Mouse (Mus musculus) embryonic facial prominence, embryonic 14.5 days (tissue): ENCODE data around the gene Nes. TPM values are rescaled to one million over a fixed set of nuclear protein-coding genes. Genes with fewer than 3 reads are reported as not detected.

Source experiments
- ATAC-seq: fragments of 200-750 bp; cut with Nextera tagmentation; 2 replicates; pipeline ENCODE4 v1.8.0; 2017; ENCODE audit warnings: low read depth, moderate number of reproducible peaks, moderate TSS enrichment
- DNase-seq: peaks from one replicate; pipeline ENCODE4 v3.0.0-alpha.2; 2015; ENCODE audit warnings: low spot score
- H3K27ac ChIP-seq: fragments of 300-500 bp; sonication (generic); replicated peaks from 2 replicates; pipeline ENCODE4 v1.5.1; 2014; ENCODE audit warnings: low read depth, mild to moderate bottlenecking, low read length, moderate library complexity
- H3K27me3 ChIP-seq: fragments of 300-500 bp; sonication (generic); replicated peaks from 2 replicates; pipeline ENCODE4 v1.6.1; 2014; ENCODE audit warnings: low read length; ENCODE audit not compliant: control insufficient read depth, insufficient read depth
- H3K36me3 ChIP-seq: fragments of 300-500 bp; sonication (generic); 2 replicates; pipeline ENCODE4 v1.6.1; 2014; ENCODE audit warnings: low read length, mixed read lengths; ENCODE audit not compliant: control insufficient read depth, insufficient read depth
- H3K4me1 ChIP-seq: fragments of 300-500 bp; sonication (generic); 2 replicates; pipeline ENCODE4 v1.6.1; 2014; ENCODE audit warnings: antibody characterized with exemption, low read length; ENCODE audit not compliant: control insufficient read depth, insufficient read depth
- H3K4me2 ChIP-seq: fragments of 300-500 bp; sonication (generic); 2 replicates; pipeline ENCODE4 v1.6.1; 2014; ENCODE audit warnings: low read depth, mild to moderate bottlenecking, low read length, moderate library complexity, mixed read lengths
- H3K4me3 ChIP-seq: fragments of 300-500 bp; sonication (generic); 2 replicates; pipeline ENCODE4 v1.5.1; 2014; ENCODE audit warnings: low read depth, mild to moderate bottlenecking, low read length
- H3K9ac ChIP-seq: fragments of 300-500 bp; sonication (generic); 2 replicates; pipeline ENCODE4 v1.6.1; 2014; ENCODE audit warnings: low read depth, mild to moderate bottlenecking, low read length, moderate library complexity, mixed read lengths
- H3K9me3 ChIP-seq: fragments of 300-500 bp; sonication (generic); 2 replicates; pipeline ENCODE4 v1.6.1; 2016; ENCODE audit warnings: low read length; ENCODE audit not compliant: control insufficient read depth
- WGBS: fragments of 180-500 bp; shearing (Covaris S2); extraction: QIAGEN DNeasy Blood & Tissue Kit; methylation state at CpG from one replicate; pipeline ENCODE4 v1.1.7; 2014; 5-methylcytosine and 5-hydroxymethylcytosine counted together
- polyA plus RNA-seq: library from polyadenylated mRNA; unstranded; fragments of >200 nt; fragmentation: Nextera tagmentation; extraction: Ambion mirVana; gene quantifications from 2 replicates; pipeline ENCODE4 v1.2.1, GENCODE M21; 2014

Nes gene
- polyA plus RNA-seq, 1 experiment from 2014 or later, result 40.5 TPM

GRCm38 (mm10) chr3:87935776-87936175, 35.1 kb upstream of the Nes start:
- no peak overlapping the region for H3K9ac ChIP-seq
- H3K4me3 ChIP-seq, result no peak overlapping the region
- H3K36me3 ChIP-seq, result peaks cover 73% of the 10 kb centered on the region
- no peaks in the 10 kb centered on the region for H3K27me3 ChIP-seq
- no peak overlapping the region for H3K27ac ChIP-seq
- no peak overlapping the region for H3K4me2 ChIP-seq
- peaks cover 6% of the 10 kb centered on the region; the same call in 1 of the 2 replicates for H3K4me1 ChIP-seq
- 94% methylated on average over 2 of the region's 2 CpGs for WGBS
- H3K9me3 ChIP-seq, result no peaks in the 10 kb centered on the region
- ATAC-seq (peak; percentile 79), DNase-seq (peak; percentile 91)

- Histone ChIP-seq H3K9me3 (no peaks in the 10 kb centered on the region), H3K27me3 (no peaks in the 10 kb centered on the region), H3K9ac (no peak overlapping the region), H3K36me3 (peaks cover 68% of the 10 kb centered on the region), H3K4me3 (no peak overlapping the region), H3K4me1 (peaks cover 11% of the 10 kb centered on the region), H3K27ac (no peak overlapping the region), H3K4me2 (no peak overlapping the region)
- 66% methylated on average over 5 of the region's 5 CpGs for WGBS
- ATAC-seq, result no peak
- no peak for DNase-seq
Measured at GRCm38 (mm10) chr3:87940611-87941010, 30.3 kb upstream of the Nes start.

DNA sequence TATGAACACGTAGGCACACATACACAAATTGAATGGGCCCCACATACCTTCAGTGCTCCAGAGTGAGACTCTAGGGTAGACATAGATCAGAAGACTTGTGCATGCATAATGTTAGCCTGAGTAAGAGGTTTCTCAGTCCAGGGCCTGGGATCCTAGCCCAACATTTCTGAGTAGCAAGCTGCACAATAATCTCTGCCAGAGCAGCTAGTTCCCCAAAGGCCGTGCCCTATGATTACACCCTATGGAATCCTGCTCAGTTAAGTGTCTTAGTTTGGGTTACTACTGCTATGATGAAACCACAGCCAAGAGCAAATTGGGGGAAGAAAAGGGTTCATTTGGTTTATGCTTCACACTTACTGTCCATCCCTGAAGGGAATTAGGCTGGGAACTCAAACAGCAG, 28.4 kb upstream of the Nes start:
- DNase-seq (no peak), ATAC-seq (no peak)
- no peak overlapping the region for H3K4me3 ChIP-seq
- no peaks in the 10 kb centered on the region for H3K9me3 ChIP-seq
- H3K4me2 ChIP-seq, result no peak overlapping the region
- WGBS, result 94% methylated on average over 2 of the region's 2 CpGs
- peaks cover 29% of the 10 kb centered on the region for H3K4me1 ChIP-seq
- no peak overlapping the region for H3K9ac ChIP-seq
- H3K27ac ChIP-seq, result no peak overlapping the region
- no peaks in the 10 kb centered on the region for H3K27me3 ChIP-seq
- H3K36me3 ChIP-seq, result peaks cover 52% of the 10 kb centered on the region

- no peak overlapping the region for H3K27ac ChIP-seq
Measured at GRCm38 (mm10) chr3:87943586-87943985, 27.3 kb upstream of the Nes start.

DNA sequence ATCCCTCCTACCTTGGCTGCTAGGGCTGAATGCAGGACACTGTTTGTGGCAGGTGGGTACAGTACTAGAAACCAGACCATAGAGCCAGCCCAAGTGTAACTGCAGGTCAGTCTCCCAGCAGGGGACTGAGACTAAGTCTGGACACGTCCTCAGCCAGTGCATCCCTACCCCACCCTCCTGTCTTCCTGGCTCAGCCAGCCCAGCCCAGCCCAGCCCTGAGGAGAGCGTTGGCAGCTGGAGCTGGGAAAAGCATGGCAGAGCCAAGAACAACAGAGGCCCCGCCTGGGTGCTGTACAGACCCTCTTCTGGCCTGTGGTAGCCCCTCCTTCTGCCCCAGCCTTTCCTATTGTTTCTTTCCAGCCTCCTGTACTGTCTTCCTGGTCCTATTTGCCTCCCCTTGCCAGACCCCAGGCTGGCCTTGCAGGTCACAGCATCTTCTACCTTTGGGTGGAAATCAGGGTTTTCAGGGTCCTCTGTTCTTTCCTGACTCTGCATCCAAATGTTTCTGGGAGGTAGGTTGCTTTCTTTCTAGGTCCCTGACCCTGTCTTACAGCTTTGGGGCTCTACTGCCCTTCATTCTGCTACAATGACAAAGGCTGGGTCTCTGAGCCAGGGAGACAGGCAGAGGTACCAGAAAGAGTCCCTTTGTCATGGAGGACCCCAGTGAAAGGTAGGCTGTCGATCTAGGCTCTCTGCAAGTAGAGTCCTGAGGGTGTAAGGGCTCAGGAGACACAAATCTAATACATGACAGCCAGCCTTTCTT, 25.9 kb upstream of the Nes start:
- H3K4me1 ChIP-seq, result peaks cover 43% of the 10 kb centered on the region
- DNase-seq (peak; percentile 83), ATAC-seq (peak; percentile 55)
- H3K27ac ChIP-seq, result peak overlapping the region; percentile 96
- H3K9me3 ChIP-seq, result no peaks in the 10 kb centered on the region
- H3K27me3 ChIP-seq, result no peaks in the 10 kb centered on the region
- H3K36me3 ChIP-seq, result peaks cover 27% of the 10 kb centered on the region
- 6% methylated on average over 4 of the region's 4 CpGs for WGBS
- peak overlapping the region; percentile 16; the same call in 1 of the 2 replicates for H3K4me2 ChIP-seq
- H3K4me3 ChIP-seq, result no peak overlapping the region
- H3K9ac ChIP-seq, result 0 out of 2 replicates have a peak overlapping the region, but pooled peaks have one; percentile 32

More at GRCm38 (mm10) chr3:87943586-87943985, 27.3 kb upstream of the Nes start:
- Histone ChIP-seq H3K4me1 (peaks cover 40% of the 10 kb centered on the region), H3K9me3 (no peaks in the 10 kb centered on the region), H3K4me2 (no peak overlapping the region), H3K27me3 (no peaks in the 10 kb centered on the region), H3K36me3 (peaks cover 41% of the 10 kb centered on the region), H3K4me3 (no peak overlapping the region), H3K9ac (no peak overlapping the region)
- 78% methylated on average over 7 of the region's 7 CpGs for WGBS
- DNase-seq, result no peak
- ATAC-seq, result no peak

- no peak overlapping the region for H3K4me3 ChIP-seq
- peak overlapping the region; percentile 2; the same call in 1 of the 2 replicates for H3K9ac ChIP-seq
- ATAC-seq (no peak), DNase-seq (peak; percentile 68)
- H3K27me3 ChIP-seq, result no peaks in the 10 kb centered on the region
- peaks cover 17% of the 10 kb centered on the region for H3K36me3 ChIP-seq
- H3K27ac ChIP-seq, result peak overlapping the region; percentile 96
- H3K4me1 ChIP-seq, result peaks cover 49% of the 10 kb centered on the region
- 15% methylated on average over 12 of the region's 12 CpGs for WGBS
- no peaks in the 10 kb centered on the region for H3K9me3 ChIP-seq
- H3K4me2 ChIP-seq, result peak overlapping the region; percentile 77
Measured at GRCm38 (mm10) chr3:87945781-87946540, 24.9 kb upstream of the Nes start.

DNA sequence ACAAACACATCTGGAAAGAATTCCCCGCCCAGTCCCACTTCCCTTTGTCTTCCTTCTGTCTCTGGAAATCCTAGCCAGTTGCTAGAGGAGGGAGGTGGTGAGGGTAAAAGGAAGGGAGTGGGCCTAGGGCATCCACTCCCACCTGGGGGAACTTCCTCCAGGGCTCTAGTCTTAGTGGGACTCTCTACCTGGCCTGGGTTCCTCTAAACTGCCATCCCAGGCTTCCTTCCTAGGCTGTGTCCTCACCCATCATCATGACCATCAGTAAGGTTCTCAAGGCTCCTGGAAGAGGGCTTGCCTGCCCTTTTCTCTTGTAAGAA, 24.4 kb upstream of the Nes start:
- 22% methylated on average over 1 of the region's 1 CpGs for WGBS
- no peaks in the 10 kb centered on the region for H3K27me3 ChIP-seq
- H3K4me2 ChIP-seq, result peak overlapping the region; percentile 77
- peak overlapping the region; percentile 96 for H3K27ac ChIP-seq
- peaks cover 54% of the 10 kb centered on the region for H3K4me1 ChIP-seq
- H3K9ac ChIP-seq, result peak overlapping the region; percentile 2; the same call in 1 of the 2 replicates
- no peak for ATAC-seq
- peaks cover 12% of the 10 kb centered on the region; the same call in 1 of the 2 replicates for H3K36me3 ChIP-seq
- H3K4me3 ChIP-seq, result no peak overlapping the region
- no peak for DNase-seq
- H3K9me3 ChIP-seq, result no peaks in the 10 kb centered on the region

DNA sequence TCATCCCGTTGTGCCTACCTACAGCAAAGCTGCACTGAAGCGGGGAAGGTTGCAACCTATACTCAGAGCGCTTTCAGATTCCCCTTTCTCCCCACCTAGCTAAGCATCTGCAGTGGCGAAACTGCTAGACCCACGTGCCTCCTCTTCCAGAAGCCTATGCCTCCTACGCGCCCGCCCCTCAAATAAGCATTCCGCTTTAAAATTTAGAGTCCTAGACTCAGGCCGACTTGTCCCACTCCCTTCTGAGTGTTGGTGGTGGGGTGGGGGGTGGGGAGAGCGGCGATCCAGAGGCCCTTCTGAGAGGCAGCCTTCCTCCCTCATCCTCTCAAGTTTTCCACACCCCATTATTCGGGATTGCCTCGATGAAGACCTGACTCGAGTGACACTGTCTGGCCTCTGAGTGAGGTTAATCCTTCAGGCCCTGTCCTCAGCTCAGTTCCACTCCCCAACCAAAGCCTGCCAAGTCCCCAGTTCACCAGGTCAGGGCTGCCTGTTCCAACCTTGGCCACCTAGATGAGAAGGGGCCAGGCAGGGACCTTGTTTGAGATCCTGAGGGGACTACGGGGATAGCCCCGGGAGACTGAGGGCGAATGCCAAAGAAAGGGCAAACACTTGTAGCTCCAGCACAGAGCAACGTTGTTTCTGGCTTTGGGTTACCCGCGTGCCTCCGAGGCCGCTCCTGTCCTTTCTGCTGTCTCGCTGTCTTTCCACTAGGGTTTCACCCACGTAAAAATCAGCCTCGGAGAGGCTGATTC, 23.6 kb upstream of the Nes start:
- Histone ChIP-seq H3K4me2 (peak overlapping the region; percentile 77), H3K27ac (peak overlapping the region; percentile 96), H3K36me3 (peaks cover 5% of the 10 kb centered on the region; the same call in 1 of the 2 replicates), H3K4me1 (peaks cover 62% of the 10 kb centered on the region), H3K9ac (peak overlapping the region; percentile 70), H3K4me3 (peak overlapping the region; percentile 53), H3K27me3 (no peaks in the 10 kb centered on the region), H3K9me3 (no peaks in the 10 kb centered on the region)
- ATAC-seq, result no peak
- WGBS, result 7% methylated on average over 21 of the region's 26 CpGs
- DNase-seq, result peak; percentile 51
